Mouse (Mus musculus) C2C12 (cell line): ENCODE results near the gene Castor2. TPM values are rescaled to one million over a fixed set of nuclear protein-coding genes. Genes with fewer than 3 reads are reported as not detected.

Experiments
- H3K27me3 ChIP-seq: one replicate; pipeline ENCODE4 v1.6.1; 2011; ENCODE audit not compliant: control insufficient read depth, insufficient read depth, insufficient read length
- H3K36me3 ChIP-seq: one replicate; pipeline ENCODE4 v1.6.1; 2011; ENCODE audit not compliant: control insufficient read depth, insufficient read depth
- H3K4me3 ChIP-seq: one replicate; pipeline ENCODE4 v1.5.1; 2011; ENCODE audit warnings: mild to moderate bottlenecking, control low read depth; ENCODE audit not compliant: poor library complexity, insufficient read depth, severe bottlenecking
- H3K79me2 ChIP-seq: one replicate; pipeline ENCODE4 v1.6.1; 2011; ENCODE audit not compliant: control insufficient read depth, insufficient read depth
- H3K79me3 ChIP-seq: one replicate; pipeline ENCODE4 v1.6.1; 2011; ENCODE audit warnings: low read depth, control low read depth
- H3ac ChIP-seq: one replicate; pipeline ENCODE3; 2011; ENCODE audit warnings: low read depth; ENCODE audit not compliant: control insufficient read depth, insufficient read length
- CEBPB ChIP-seq: IDR thresholded peaks from one replicate; pipeline ENCODE4 v1.6.1; 2011; ENCODE audit warnings: low read depth, mild to moderate bottlenecking, control low read depth, moderate library complexity
- CTCF ChIP-seq: IDR thresholded peaks from one replicate; pipeline ENCODE4 v1.5.1; 2011; ENCODE audit not compliant: control insufficient read depth, insufficient read depth, insufficient read length
- FOSL1 ChIP-seq: IDR thresholded peaks from one replicate; pipeline ENCODE4 v1.8.0; 2011; ENCODE audit warnings: mild to moderate bottlenecking, low read length; ENCODE audit not compliant: poor library complexity, insufficient read depth, severe bottlenecking
- MAX ChIP-seq: IDR thresholded peaks from one replicate; pipeline ENCODE4 v1.6.1; 2011; ENCODE audit warnings: mild to moderate bottlenecking, control low read depth
- MYOD1 ChIP-seq: IDR thresholded peaks from one replicate; pipeline ENCODE4 v1.6.1; 2011; ENCODE audit warnings: low read depth; ENCODE audit not compliant: control insufficient read depth, insufficient read length
- MYOG ChIP-seq: IDR thresholded peaks from one replicate; pipeline ENCODE4 v1.6.1; 2011; ENCODE audit not compliant: control insufficient read depth, insufficient read length; ENCODE audit errors: extremely low read depth
- USF1 ChIP-seq: IDR thresholded peaks from one replicate; pipeline ENCODE4 v1.6.1; 2011; ENCODE audit warnings: low read depth, mild to moderate bottlenecking, control low read depth, moderate library complexity
- polyA plus RNA-seq: library from polyadenylated mRNA; unstranded; fragments of >200 nt; fragmentation: generic; extraction: Trizol; gene quantifications from one replicate; pipeline ENCODE4 v1.2.1, GENCODE M21; 2012; ENCODE audit warnings: missing spikeins

Castor2 gene
- polyA plus RNA-seq, 1 experiment: 3.0 TPM

DNA sequence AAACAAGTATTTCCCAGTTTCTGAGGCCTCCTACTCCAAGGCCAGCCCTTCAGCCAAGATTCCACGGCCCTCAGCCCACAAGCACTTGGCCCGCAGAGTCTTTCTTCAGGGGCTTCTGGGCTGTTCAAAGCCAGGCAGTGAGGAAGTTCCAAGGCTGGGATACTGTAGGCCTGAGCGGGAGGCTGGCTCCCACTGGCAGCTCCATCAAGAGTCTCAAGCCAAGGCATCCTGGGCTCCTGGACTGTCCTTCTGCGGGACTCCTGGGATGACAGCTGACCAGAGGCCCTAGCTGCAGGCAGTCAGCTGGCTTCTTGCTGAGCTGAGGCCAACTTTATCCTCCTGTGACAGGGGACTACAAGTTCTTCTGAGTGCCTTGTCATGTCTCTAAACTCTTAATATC, 48.6 kb downstream of the Castor2 start:
- H3ac ChIP-seq: no peak overlapping the region
- H3K36me3 ChIP-seq: peaks cover 34% of the 10 kb centered on the region
- no peak overlapping the region for H3K4me3 ChIP-seq
- H3K79me3 ChIP-seq: no peaks in the 10 kb centered on the region
- no peak for TF ChIP-seq CEBPB
- no peak for TF ChIP-seq MYOG
- no peak for TF ChIP-seq MYOD1
- no peak for TF ChIP-seq MAX
- TF ChIP-seq CTCF: no peak
- TF ChIP-seq USF1: no peak
- no peak for TF ChIP-seq FOSL1
- no peaks in the 10 kb centered on the region for H3K79me2 ChIP-seq
- H3K27me3 ChIP-seq: no peaks in the 10 kb centered on the region

GRCm38 (mm10) chr5:134151895-134152294, 52.4 kb downstream of the Castor2 start:
- peaks cover 52% of the 10 kb centered on the region for H3K36me3 ChIP-seq

GRCm38 (mm10) chr5:134155916-134156466, 56.5 kb downstream of the Castor2 start:
- H3K36me3 ChIP-seq: peaks cover 42% of the 10 kb centered on the region

More at GRCm38 (mm10) chr5:134151895-134152294, 52.4 kb downstream of the Castor2 start:
- Histone ChIP-seq H3K27me3 (no peaks in the 10 kb centered on the region), H3K79me2 (no peaks in the 10 kb centered on the region), H3ac (no peak overlapping the region), H3K79me3 (no peaks in the 10 kb centered on the region), H3K4me3 (no peak overlapping the region)
- TF ChIP-seq CTCF (no peak), USF1 (no peak), MAX (no peak), MYOG (no peak), FOSL1 (no peak), MYOD1 (no peak), CEBPB (no peak)

GRCm38 (mm10) chr5:134164688-134165087, 65.2 kb downstream of the Castor2 start:
- Histone ChIP-seq H3K79me3 (no peaks in the 10 kb centered on the region), H3K36me3 (peaks cover 55% of the 10 kb centered on the region), H3ac (no peak overlapping the region), H3K4me3 (no peak overlapping the region), H3K27me3 (no peaks in the 10 kb centered on the region), H3K79me2 (peaks cover 10% of the 10 kb centered on the region)
- no peak for TF ChIP-seq MAX

More at GRCm38 (mm10) chr5:134155916-134156466, 56.5 kb downstream of the Castor2 start:
- no peak overlapping the region for H3K4me3 ChIP-seq
- no peak overlapping the region for H3ac ChIP-seq
- no peaks in the 10 kb centered on the region for H3K27me3 ChIP-seq
- TF ChIP-seq CTCF: no peak
- H3K79me3 ChIP-seq: no peaks in the 10 kb centered on the region
- H3K79me2 ChIP-seq: no peaks in the 10 kb centered on the region

- peaks cover 10% of the 10 kb centered on the region for H3K79me2 ChIP-seq
- H3K79me3 ChIP-seq: no peaks in the 10 kb centered on the region
- H3K36me3 ChIP-seq: peaks cover 60% of the 10 kb centered on the region
- H3ac ChIP-seq: no peak overlapping the region
- H3K4me3 ChIP-seq: no peak overlapping the region
- no peaks in the 10 kb centered on the region for H3K27me3 ChIP-seq
- TF ChIP-seq CEBPB: no peak
- TF ChIP-seq MYOD1: no peak
- no peak for TF ChIP-seq MYOG
- TF ChIP-seq MAX: no peak
- no peak for TF ChIP-seq USF1
- no peak for TF ChIP-seq CTCF
- TF ChIP-seq FOSL1: no peak
Measured at GRCm38 (mm10) chr5:134166642-134167041, 67.1 kb downstream of the Castor2 start.

- H3K79me2 ChIP-seq: peaks cover 20% of the 10 kb centered on the region
- no peaks in the 10 kb centered on the region for H3K27me3 ChIP-seq
- no peak for TF ChIP-seq FOSL1
- TF ChIP-seq CEBPB: no peak
- no peak for TF ChIP-seq USF1
- no peak for TF ChIP-seq MYOG
- TF ChIP-seq MAX: no peak
- TF ChIP-seq MYOD1: no peak
- no peak for TF ChIP-seq CTCF
- H3K79me3 ChIP-seq: peaks cover 1% of the 10 kb centered on the region
- H3K4me3 ChIP-seq: no peak overlapping the region
- peaks cover 55% of the 10 kb centered on the region for H3K36me3 ChIP-seq
- no peak overlapping the region for H3ac ChIP-seq
Measured at GRCm38 (mm10) chr5:134168033-134168432, 68.5 kb downstream of the Castor2 start.
